Mouse (Mus musculus): ENCODE data around the gene Flywch2.
"Not testable (repeated sequence)": the region's sequence is repeated elsewhere in the genome, so short reads cannot be mapped to it uniquely, and the experiment has no call there.

Flywch2 gene

GRCm38 (mm10) chr17:23790269-23791078 lies 4.6 kb upstream of the Flywch2 start, which contains the start of gene Srrm2:
TSS of gene Srrm2 (plus strand) at chr17:23790532.
- peak; percentile 61 for DNase-seq (ENCODE audit: low spot score)

GRCm38 (mm10) chr17:23789749-23790268 lies 3.9 kb upstream of the Flywch2 start:
- DNase-seq (ENCODE audit: low spot score), result no peak

GRCm38 (mm10) chr17:23788973-23789372 lies 3.1 kb upstream of the Flywch2 start:
- DNase-seq (ENCODE audit: low spot score), result no peak

- DNase-seq (ENCODE audit: low spot score), result no peak
These were observed 640 bp upstream of the Flywch2 start for GRCm38 (mm10) chr17:23786510-23786931.

GRCm38 (mm10) chr17:23783352-23783751 lies 2.5 kb downstream of the Flywch2 start:
- no peak for DNase-seq (ENCODE audit: low spot score)

- no peak for DNase-seq (ENCODE audit: low spot score)
These were observed 7.4 kb downstream of the Flywch2 start for GRCm38 (mm10) chr17:23778447-23778846.

- no peak for DNase-seq (ENCODE audit: low spot score)
These were observed 8.7 kb downstream of the Flywch2 start for GRCm38 (mm10) chr17:23777141-23777540.

GRCm38 (mm10) chr17:23776216-23776615 lies 9.7 kb downstream of the Flywch2 start:
- DNase-seq (ENCODE audit: low spot score), result no peak

- DNase-seq (ENCODE audit: low spot score), result peak; percentile 35
These were observed 11.8 kb downstream of the Flywch2 start for GRCm38 (mm10) chr17:23774090-23774489.

GRCm38 (mm10) chr17:23773676-23774075 lies 12.2 kb downstream of the Flywch2 start:
- DNase-seq (ENCODE audit: low spot score), result no peak

GRCm38 (mm10) chr17:23772219-23772556 lies 13.7 kb downstream of the Flywch2 start:
- not testable (repeated sequence) for DNase-seq (ENCODE audit: low spot score)

- peak; percentile 94 for DNase-seq (ENCODE audit: low spot score)
These were observed 14.3 kb downstream of the Flywch2 start, which contains the start of gene Flywch1 for GRCm38 (mm10) chr17:23771284-23772218. TSS of gene Flywch1 (minus strand) at chr17:23771602.

GRCm38 (mm10) chr17:23770896-23771283 lies 15.0 kb downstream of the Flywch2 start:
- no peak for DNase-seq (ENCODE audit: low spot score)

- no peak for DNase-seq (ENCODE audit: low spot score)
These were observed 15.4 kb downstream of the Flywch2 start for GRCm38 (mm10) chr17:23770493-23770892.

- no peak for DNase-seq (ENCODE audit: low spot score)
These were observed 22.9 kb downstream of the Flywch2 start for GRCm38 (mm10) chr17:23762976-23763375.

GRCm38 (mm10) chr17:23761155-23761554 lies 24.7 kb downstream of the Flywch2 start:
- no peak for DNase-seq (ENCODE audit: low spot score)

GRCm38 (mm10) chr17:23760231-23760630 lies 25.6 kb downstream of the Flywch2 start:
- no peak for DNase-seq (ENCODE audit: low spot score)

- no peak for DNase-seq (ENCODE audit: low spot score)
These were observed 27.1 kb downstream of the Flywch2 start for GRCm38 (mm10) chr17:23758801-23759200.

- no peak for DNase-seq (ENCODE audit: low spot score)
These were observed 28.3 kb downstream of the Flywch2 start for GRCm38 (mm10) chr17:23757581-23757980.

- no peak for DNase-seq (ENCODE audit: low spot score)
These were observed 30.2 kb downstream of the Flywch2 start for GRCm38 (mm10) chr17:23755689-23756088.

- no peak for DNase-seq (ENCODE audit: low spot score)
These were observed 36.3 kb downstream of the Flywch2 start for GRCm38 (mm10) chr17:23749400-23750191.
